Mouse (Mus musculus) naive thymus-derived CD4-positive, alpha-beta T cell, adult 5 months (primary cell): ENCODE measurements around the gene Angptl8. TPM values are rescaled to one million over a fixed set of nuclear protein-coding genes. Genes with fewer than 3 reads are reported as not detected.

Source experiments
- polyA plus RNA-seq: library from polyadenylated mRNA; unstranded; fragments of 100-300 nt; shearing (Covaris generic); gene quantifications from one replicate; pipeline ENCODE4 v1.2.1, GENCODE M21; 2017

The Angptl8 gene
- not detected for polyA plus RNA-seq

DNA sequence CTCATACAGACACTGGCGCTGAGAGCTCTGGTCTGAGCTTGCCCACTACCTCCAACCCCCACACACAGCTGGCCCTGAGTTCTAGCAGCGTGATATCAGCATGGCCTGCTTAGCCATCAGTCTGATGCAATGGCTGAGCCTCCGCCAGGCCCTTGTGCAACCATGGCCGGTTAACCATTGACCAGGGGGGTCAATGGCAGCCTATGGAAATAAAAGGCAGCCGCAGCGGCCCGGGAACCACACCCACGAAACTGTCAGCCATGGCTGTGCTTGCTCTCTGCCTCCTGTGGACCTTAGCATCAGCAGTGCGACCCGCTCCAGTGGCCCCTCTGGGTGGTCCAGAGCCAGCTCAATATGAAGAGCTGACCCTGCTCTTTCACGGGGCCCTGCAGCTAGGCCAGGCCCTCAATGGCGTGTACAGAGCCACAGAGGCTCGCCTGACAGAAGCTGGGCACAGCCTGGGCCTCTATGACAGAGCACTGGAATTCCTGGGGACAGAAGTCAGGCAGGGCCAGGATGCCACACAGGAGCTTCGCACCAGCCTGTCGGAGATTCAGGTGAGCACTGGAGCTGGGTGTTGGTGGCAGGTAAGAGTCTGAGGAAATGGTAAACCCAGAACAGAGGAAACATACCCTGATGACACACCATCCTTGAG, at the start of gene Angptl8:
TSS of gene Angptl8 (plus strand) at position 253 of the 655 bp plus-strand sequence.

DNA sequence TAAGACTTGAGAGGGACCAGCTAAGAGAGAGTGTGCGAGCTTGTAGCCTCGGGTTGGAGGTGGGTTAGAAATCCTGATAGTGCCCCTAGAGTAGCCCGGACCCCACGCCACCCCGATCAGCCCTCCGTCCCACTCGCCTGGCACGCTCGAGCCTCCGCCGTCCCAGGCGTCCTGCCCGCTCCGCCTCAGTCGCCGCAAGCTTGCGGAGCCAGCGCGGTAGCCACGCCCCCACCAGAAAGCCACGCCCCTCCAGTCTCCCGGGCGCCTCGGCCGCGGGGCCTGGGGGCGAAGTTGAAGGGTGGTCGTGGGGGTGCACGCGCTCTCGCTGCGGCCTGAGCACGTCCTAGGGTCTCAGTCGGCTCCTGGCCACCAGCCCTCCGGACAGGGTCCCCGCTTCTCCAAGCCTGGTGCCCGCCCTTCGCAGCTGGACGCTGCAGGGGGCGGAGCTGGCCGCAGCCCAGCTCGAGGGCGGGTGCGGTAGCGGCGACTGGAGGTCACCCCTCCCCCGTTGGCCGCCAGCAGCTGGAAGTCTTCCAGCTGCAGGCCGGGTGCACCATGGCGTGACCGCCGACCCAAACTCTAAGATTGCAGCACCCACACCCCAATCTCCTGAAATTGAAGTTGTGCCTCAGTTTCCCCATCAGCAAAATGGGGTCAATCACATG, 36.8 kb upstream of the Angptl8 start, which contains the start of gene Kank2:
TSS of gene Kank2 (minus strand) at position 400 of the 665 bp plus-strand sequence.

DNA sequence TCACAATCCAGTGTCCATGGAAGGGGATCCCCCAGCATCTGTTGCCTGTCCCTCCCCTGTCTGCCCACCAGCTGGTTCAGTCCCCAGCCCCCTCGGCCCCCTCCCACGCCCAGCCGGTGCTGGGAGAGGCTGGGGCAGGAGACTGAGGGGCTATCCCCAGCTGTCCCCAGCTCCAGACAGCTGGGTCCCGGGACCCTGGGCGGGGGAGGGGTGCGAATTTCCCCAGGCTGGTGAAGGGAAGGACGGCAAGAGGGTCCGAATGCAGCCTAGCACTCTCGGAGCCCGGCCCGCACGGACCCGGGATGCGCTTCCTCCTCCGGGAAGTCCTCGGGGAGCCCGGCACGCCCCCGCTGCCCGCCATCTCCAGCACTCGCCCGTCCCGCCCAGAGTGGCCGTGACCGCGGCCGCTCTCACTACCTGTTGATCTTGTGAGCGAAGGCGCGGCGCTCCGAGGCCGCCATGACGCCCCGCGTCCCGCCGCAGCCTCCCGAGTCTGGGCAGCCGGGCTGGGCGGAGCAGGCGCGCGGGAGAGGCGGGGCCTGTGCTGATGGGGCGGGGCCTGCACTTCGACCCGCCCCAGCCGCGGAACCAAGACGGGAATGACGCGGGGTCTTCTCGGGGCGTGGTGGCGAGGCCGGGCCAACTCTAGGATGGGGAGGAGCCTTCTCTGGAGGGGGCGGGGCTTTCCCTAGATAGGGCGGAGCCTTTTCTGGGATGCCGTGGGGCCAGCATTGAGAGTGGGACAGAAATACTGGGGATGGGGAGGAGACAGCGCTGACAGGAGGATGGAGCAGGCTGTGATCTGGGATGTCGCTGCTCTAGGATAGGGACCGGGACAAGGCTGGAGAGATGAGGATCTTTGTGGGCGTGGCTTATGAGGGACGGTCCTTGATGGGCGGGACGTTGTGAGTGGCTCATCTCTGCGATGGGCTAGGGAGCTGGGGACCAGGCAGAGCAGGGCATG, 17.1 kb downstream of the Angptl8 start, which contains the start of gene Dock6:
TSS of gene Dock6 (minus strand) at position 508 of the 964 bp plus-strand sequence.

Other genes starting within 250 kb of the Angptl8 start
- gene Timm29, start 242.8 kb upstream of the Angptl8 start, polyA plus RNA-seq = 29.2 TPM
- 14.2 TPM for gene Yipf2, start 242.7 kb upstream of the Angptl8 start, polyA plus RNA-seq
- 58.3 TPM for gene Smarca4, start 219.3 kb upstream of the Angptl8 start, polyA plus RNA-seq
- 41.1 TPM for gene Ldlr, start 112.0 kb upstream of the Angptl8 start, polyA plus RNA-seq
- 0.77 TPM for gene Spc24, start 75.2 kb upstream of the Angptl8 start, polyA plus RNA-seq
- 0.06 TPM for gene Kank2, start 36.8 kb upstream of the Angptl8 start, polyA plus RNA-seq
- 1.3 TPM for gene Dock6, start 17.1 kb downstream of the Angptl8 start, polyA plus RNA-seq
- gene Rab3d, start 82.7 kb downstream of the Angptl8 start, polyA plus RNA-seq = 9.3 TPM
- not detected for gene Ccdc159, start 92.0 kb downstream of the Angptl8 start, polyA plus RNA-seq
- not detected for gene Tmem205, start 92.0 kb downstream of the Angptl8 start, polyA plus RNA-seq
- 0.40 TPM for gene Plppr2, start 101.5 kb downstream of the Angptl8 start, polyA plus RNA-seq
- gene Swsap1, start 120.2 kb downstream of the Angptl8 start, polyA plus RNA-seq = 5.6 TPM
- not detected for gene Epor, start 128.0 kb downstream of the Angptl8 start, polyA plus RNA-seq
- not detected for gene Rgl3, start 153.9 kb downstream of the Angptl8 start, polyA plus RNA-seq
- not detected for gene Ccdc151, start 167.1 kb downstream of the Angptl8 start, polyA plus RNA-seq
- gene Prkcsh, start 167.3 kb downstream of the Angptl8 start, polyA plus RNA-seq = 65.6 TPM
- not detected for gene Elavl3, start 216.5 kb downstream of the Angptl8 start, polyA plus RNA-seq
- not detected for gene Gm49318, start 235.7 kb downstream of the Angptl8 start, polyA plus RNA-seq
- gene Zfp653, start 235.9 kb downstream of the Angptl8 start, polyA plus RNA-seq = 32.1 TPM
- 39.9 TPM for gene Ecsit, start 249.9 kb downstream of the Angptl8 start, polyA plus RNA-seq